Mouse (Mus musculus) spleen, embryonic (tissue): ENCODE results near the gene Zfp865.

ENCODE experiments used
- CTCF ChIA-PET: fragments of 350-600 bp; sonication (Branson Sonifier 250); formaldehyde crosslinking; loops from one replicate; lab custom pipeline; 2022; lab: Charles Lee

The Zfp865 gene

GRCm38 (mm10) chr7:5047313-5047712 lies 27.1 kb downstream of the Zfp865 start:
- CTCF ChIA-PET, result interaction anchor here (0.5 to 1.6 kb wide), 4 partner anchors 31 to 106 kb away, joined by 3 to 8 read pairs (median 3); no protein-coding TSS in a partner anchor

GRCm38 (mm10) chr7:5051193-5052192 lies 31.3 kb downstream of the Zfp865 start, which contains the start of gene Zfp580:
Gene Zfp580, plus strand, starts transcription at chr7:5051538.
- CTCF ChIA-PET, result interaction anchor here (0.6 to 1.8 kb wide), 4 partner anchors 8 to 37 kb away, joined by 3 to 4 read pairs (median 4); partner anchors contain the start of genes Fiz1 and Zfp865

- CTCF ChIA-PET, result interaction anchor here (0.7 to 0.8 kb wide), 2 partner anchors 12 to 47 kb away, joined by 3 read pairs; no protein-coding TSS in a partner anchor
These were observed 32.3 kb downstream of the Zfp865 start for GRCm38 (mm10) chr7:5052438-5052837.

- CTCF ChIA-PET, result interaction anchor here (0.7 kb wide), 1 partner anchor 48 kb away, joined by 3 read pairs; no protein-coding TSS in a partner anchor
These were observed 32.8 kb downstream of the Zfp865 start for GRCm38 (mm10) chr7:5052931-5053343.

GRCm38 (mm10) chr7:5053456-5054179 lies 33.4 kb downstream of the Zfp865 start:
- CTCF ChIA-PET, result no interaction called here

GRCm38 (mm10) chr7:5056651-5057263 lies 36.6 kb downstream of the Zfp865 start:
- CTCF ChIA-PET, result interaction anchor here (0.5 kb wide), 1 partner anchor 309 kb away, joined by 3 read pairs; no protein-coding TSS in a partner anchor

GRCm38 (mm10) chr7:5057381-5057780 lies 37.2 kb downstream of the Zfp865 start:
- CTCF ChIA-PET, result no interaction called here

- CTCF ChIA-PET, result no interaction called here
These were observed 37.6 kb downstream of the Zfp865 start for GRCm38 (mm10) chr7:5057804-5058203.

- CTCF ChIA-PET, result interaction anchor here (1.9 kb wide), 1 partner anchor 7 kb away, joined by 4 read pairs; the partner anchor contains the start of gene Zfp580
These were observed 38.5 kb downstream of the Zfp865 start for GRCm38 (mm10) chr7:5058631-5059030.

- CTCF ChIA-PET, result interaction anchor here (1.3 to 1.9 kb wide), 2 partner anchors 8 to 21 kb away, joined by 3 to 4 read pairs; partner anchors contain the start of genes Zfp580 and Zfp784
These were observed 39.2 kb downstream of the Zfp865 start for GRCm38 (mm10) chr7:5059421-5059820.

GRCm38 (mm10) chr7:5060239-5060731 lies 40.1 kb downstream of the Zfp865 start:
- CTCF ChIA-PET, result interaction anchor here (0.6 to 1.9 kb wide), 4 partner anchors 9 to 118 kb away, joined by 3 to 4 read pairs (median 3); partner anchors contain the start of genes Zfp580 and Zfp784

- CTCF ChIA-PET, result interaction anchor here (1.0 kb wide), 1 partner anchor 45 kb away, joined by 3 read pairs; no protein-coding TSS in a partner anchor
These were observed 41.0 kb downstream of the Zfp865 start for GRCm38 (mm10) chr7:5060944-5061773.

- CTCF ChIA-PET, result interaction anchor here (0.7 to 1.0 kb wide), 2 partner anchors 44 to 45 kb away, joined by 3 read pairs; no protein-coding TSS in a partner anchor
These were observed 41.7 kb downstream of the Zfp865 start, which contains the start of gene U2af2 for GRCm38 (mm10) chr7:5061774-5062359. Gene U2af2, plus strand, starts transcription at chr7:5062143.

GRCm38 (mm10) chr7:5062360-5063001 lies 42.3 kb downstream of the Zfp865 start:
- CTCF ChIA-PET, result interaction anchor here (0.7 to 2.1 kb wide), 4 partner anchors 14 to 62 kb away, joined by 3 to 5 read pairs (median 3); no protein-coding TSS in a partner anchor

GRCm38 (mm10) chr7:5064886-5065285 lies 44.7 kb downstream of the Zfp865 start:
- CTCF ChIA-PET, result interaction anchor here (0.5 kb wide), 1 partner anchor 58 kb away, joined by 9 read pairs; no protein-coding TSS in a partner anchor

GRCm38 (mm10) chr7:5073586-5073985 lies 53.4 kb downstream of the Zfp865 start:
- CTCF ChIA-PET, result interaction anchor here (0.6 kb wide), 1 partner anchor 159 kb away, joined by 3 read pairs; the partner anchor contains the start of gene Zfp628

- CTCF ChIA-PET, result no interaction called here
These were observed 54.8 kb downstream of the Zfp865 start for GRCm38 (mm10) chr7:5074984-5075383.

GRCm38 (mm10) chr7:5076931-5077330 lies 56.8 kb downstream of the Zfp865 start:
- CTCF ChIA-PET, result interaction anchor here (1.5 kb wide), 1 partner anchor 14 kb away, joined by 5 read pairs; no protein-coding TSS in a partner anchor
